Mouse (Mus musculus): Measurements from ENCODE around the gene Thrap3. TPM values are rescaled to one million over a fixed set of nuclear protein-coding genes. Genes with fewer than 3 reads are reported as not detected.
"Not testable (repeated sequence)": the region's sequence is repeated elsewhere in the genome, so short reads cannot be mapped to it uniquely, and the experiment has no call there.

Thrap3 gene
- polyA plus RNA-seq, 1 experiment from 2014 or later: 194 TPM

DNA sequence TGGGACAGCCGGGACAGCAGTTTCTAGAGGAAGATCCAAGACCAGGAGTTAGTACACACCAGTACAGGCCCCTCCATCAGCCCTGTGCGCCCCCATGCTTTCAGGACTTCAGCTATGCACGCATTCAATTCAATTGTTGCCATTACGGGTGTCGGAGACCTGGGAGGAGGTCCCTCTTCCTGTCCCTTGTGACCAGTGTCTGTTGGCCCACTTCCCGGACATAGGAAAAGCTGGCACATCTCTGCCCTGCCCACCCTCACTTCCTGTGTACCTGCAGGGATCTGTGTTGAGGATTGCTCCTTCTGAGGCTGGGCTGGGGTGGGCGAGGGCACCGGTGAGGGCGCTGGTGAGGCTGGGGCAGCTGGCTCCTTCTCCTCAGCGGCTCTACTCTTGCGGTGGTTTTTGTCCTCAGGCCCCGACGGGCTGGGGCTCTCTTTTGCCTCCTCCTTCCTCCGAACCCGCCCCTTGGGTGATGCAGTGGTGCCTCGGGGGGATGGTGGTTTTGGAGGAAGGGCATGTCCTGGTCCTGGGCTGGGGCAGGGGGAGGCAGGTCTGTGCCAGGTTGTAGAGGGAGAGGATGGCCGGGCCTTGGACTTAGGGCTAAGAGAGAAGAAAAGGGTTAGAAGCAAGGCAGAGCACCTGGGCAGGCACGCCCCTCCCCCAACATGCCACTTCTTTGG is 32.1 kb upstream of the Thrap3 start:
- peaks cover 36% of the 10 kb centered on the region for H3K4me1 ChIP-seq
- no peaks in the 10 kb centered on the region for H3K27me3 ChIP-seq (ENCODE audit: insufficient read depth, poor library complexity, severe bottlenecking)
- no peak overlapping the region for H3K4me3 ChIP-seq
- H3K36me3 ChIP-seq: peaks cover 100% of the 10 kb centered on the region
- WGBS: 88% methylated on average over 18 of the region's 18 CpGs
- DNase-seq (ENCODE audit: low spot score): no peak
- H3K9me3 ChIP-seq: no peaks in the 10 kb centered on the region
- H3K27ac ChIP-seq: peak overlapping the region; percentile 16; the same call in 1 of the 2 replicates

GRCm38 (mm10) chr4:126233676-126234308 is 31.2 kb upstream of the Thrap3 start:
- DNase-seq (ENCODE audit: low spot score): no peak
- Histone ChIP-seq H3K4me1 (peaks cover 34% of the 10 kb centered on the region), H3K27me3 (ENCODE audit: insufficient read depth, poor library complexity, severe bottlenecking) (no peaks in the 10 kb centered on the region), H3K9me3 (no peaks in the 10 kb centered on the region), H3K27ac (no peak overlapping the region), H3K4me3 (no peak overlapping the region), H3K36me3 (peaks cover 91% of the 10 kb centered on the region)
- WGBS: 88% methylated on average over 29 of the region's 29 CpGs

- DNase-seq (ENCODE audit: low spot score): no peak
- H3K27me3 ChIP-seq (ENCODE audit: insufficient read depth, poor library complexity, severe bottlenecking): no peaks in the 10 kb centered on the region
- no peaks in the 10 kb centered on the region for H3K9me3 ChIP-seq
- peaks cover 52% of the 10 kb centered on the region for H3K36me3 ChIP-seq
- H3K4me3 ChIP-seq: no peak overlapping the region
- H3K4me1 ChIP-seq: peaks cover 27% of the 10 kb centered on the region
- 75% methylated on average over 7 of the region's 7 CpGs for WGBS
- no peak overlapping the region for H3K27ac ChIP-seq
These were observed 27.3 kb upstream of the Thrap3 start for GRCm38 (mm10) chr4:126229900-126230299.

DNA sequence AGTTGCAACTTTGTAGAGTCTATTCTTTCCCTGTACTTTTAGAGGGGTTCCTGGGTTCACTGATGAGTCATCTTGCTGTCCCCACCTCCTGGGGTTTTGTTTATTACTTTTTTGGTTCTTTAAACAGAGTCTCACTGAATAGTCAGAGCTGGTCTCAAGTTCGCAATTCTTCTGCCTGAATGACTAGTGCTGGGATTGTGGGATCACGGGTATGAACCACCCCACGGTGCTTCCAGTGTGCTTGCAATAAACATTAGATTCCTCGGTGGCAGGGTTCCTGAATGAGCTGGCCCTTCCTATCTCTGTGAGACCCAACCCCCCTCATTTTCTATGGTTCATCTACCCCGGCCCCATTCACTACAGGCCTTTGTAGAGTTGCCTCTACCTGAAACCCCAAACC is 25.6 kb upstream of the Thrap3 start:
- Histone ChIP-seq H3K4me3 (no peak overlapping the region), H3K27ac (peak overlapping the region; percentile 17; the same call in 1 of the 2 replicates), H3K4me1 (peaks cover 16% of the 10 kb centered on the region), H3K9me3 (no peaks in the 10 kb centered on the region), H3K36me3 (peaks cover 35% of the 10 kb centered on the region), H3K27me3 (ENCODE audit: insufficient read depth, poor library complexity, severe bottlenecking) (no peaks in the 10 kb centered on the region)
- no peak for DNase-seq (ENCODE audit: low spot score)
- 31% methylated on average over 5 of the region's 5 CpGs for WGBS

DNA sequence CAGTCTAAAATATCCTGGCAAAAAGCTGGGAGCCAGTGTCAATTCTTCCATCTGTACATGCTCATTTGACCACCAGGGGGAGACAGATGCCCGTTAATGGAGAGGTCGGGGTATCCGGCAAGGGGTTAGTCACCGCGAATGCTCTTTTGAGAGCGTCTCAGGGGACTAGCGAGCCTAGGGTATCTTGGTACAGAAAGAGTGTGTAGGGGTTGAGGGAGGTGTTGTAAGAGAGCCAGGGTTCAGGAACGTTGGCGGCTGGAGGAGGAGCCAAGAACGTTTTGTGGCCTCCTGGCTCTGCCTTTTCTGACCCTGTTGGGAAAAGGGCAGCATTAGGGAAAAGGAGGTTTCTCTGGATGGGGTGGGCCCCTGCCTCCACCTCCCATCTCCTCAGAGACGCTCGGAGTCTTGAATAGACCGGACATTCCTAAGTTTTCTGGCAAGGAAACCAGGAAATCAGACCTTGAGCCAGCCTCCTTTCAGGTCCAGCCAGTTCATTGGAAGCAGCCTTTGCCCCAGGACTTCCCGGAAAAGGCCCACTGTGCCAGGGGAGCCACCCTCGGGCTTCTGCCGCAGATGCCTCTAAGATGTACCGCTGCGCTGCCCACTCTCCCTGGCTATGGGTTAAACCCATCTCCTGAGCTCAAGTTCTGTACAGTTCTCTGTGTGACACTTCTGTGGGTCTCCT is 24.7 kb upstream of the Thrap3 start:
- H3K9me3 ChIP-seq: no peaks in the 10 kb centered on the region
- no peaks in the 10 kb centered on the region for H3K27me3 ChIP-seq (ENCODE audit: insufficient read depth, poor library complexity, severe bottlenecking)
- WGBS: 6% methylated on average over 18 of the region's 18 CpGs
- H3K27ac ChIP-seq: peak overlapping the region; percentile 56
- H3K4me3 ChIP-seq: peak overlapping the region; percentile 47
- peaks cover 16% of the 10 kb centered on the region for H3K4me1 ChIP-seq
- DNase-seq (ENCODE audit: low spot score): peak; percentile 92
- H3K36me3 ChIP-seq: peaks cover 26% of the 10 kb centered on the region

GRCm38 (mm10) chr4:126226640-126227039 is 24.1 kb upstream of the Thrap3 start:
- Histone ChIP-seq H3K27ac (no peak overlapping the region), H3K9me3 (no peaks in the 10 kb centered on the region), H3K4me3 (peak overlapping the region; percentile 47; the same call in 1 of the 2 replicates), H3K27me3 (ENCODE audit: insufficient read depth, poor library complexity, severe bottlenecking) (no peaks in the 10 kb centered on the region), H3K4me1 (peaks cover 16% of the 10 kb centered on the region), H3K36me3 (peaks cover 20% of the 10 kb centered on the region)
- WGBS: 52% methylated on average over 12 of the region's 12 CpGs
- DNase-seq (ENCODE audit: low spot score): no peak

- DNase-seq (ENCODE audit: low spot score): no peak
These were observed 20.1 kb upstream of the Thrap3 start for GRCm38 (mm10) chr4:126222631-126223030.

DNA sequence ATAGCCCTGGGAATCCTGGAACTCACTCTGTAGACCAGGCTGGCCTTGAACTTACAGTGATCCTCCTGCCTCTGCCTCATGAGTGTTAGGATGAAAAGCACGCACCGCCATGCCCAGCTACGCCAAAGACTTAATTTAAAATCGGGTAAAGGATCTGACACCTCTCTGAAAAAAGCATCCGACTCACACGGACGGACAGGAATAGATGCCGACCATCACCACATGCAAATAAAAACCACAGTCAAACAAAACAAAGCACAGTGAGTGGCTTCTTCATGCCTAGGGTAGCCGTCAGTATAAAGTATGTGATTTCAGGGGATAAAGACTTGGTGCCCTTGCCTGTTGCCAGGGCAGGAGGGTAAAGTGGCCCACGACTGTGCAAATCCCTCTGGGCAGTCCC is 17.5 kb upstream of the Thrap3 start:
- WGBS: 89% methylated on average over 10 of the region's 10 CpGs
- no peak for DNase-seq (ENCODE audit: low spot score)
- Histone ChIP-seq H3K9me3 (no peaks in the 10 kb centered on the region), H3K27ac (no peak overlapping the region), H3K4me1 (0 out of 2 replicates have a peak, but pooled peaks cover 2% of the 10 kb centered on the region), H3K27me3 (ENCODE audit: insufficient read depth, poor library complexity, severe bottlenecking) (no peaks in the 10 kb centered on the region), H3K36me3 (no peaks in the 10 kb centered on the region), H3K4me3 (no peak overlapping the region)

More at GRCm38 (mm10) chr4:126222631-126223030, 20.1 kb upstream of the Thrap3 start:
- no peaks in the 10 kb centered on the region for H3K27me3 ChIP-seq (ENCODE audit: insufficient read depth, poor library complexity, severe bottlenecking)
- no peak overlapping the region for H3K27ac ChIP-seq
- no peak overlapping the region for H3K4me3 ChIP-seq
- H3K9me3 ChIP-seq: no peaks in the 10 kb centered on the region
- H3K36me3 ChIP-seq: no peaks in the 10 kb centered on the region
- WGBS: 82% methylated on average over 11 of the region's 11 CpGs
- H3K4me1 ChIP-seq: peaks cover 10% of the 10 kb centered on the region

DNA sequence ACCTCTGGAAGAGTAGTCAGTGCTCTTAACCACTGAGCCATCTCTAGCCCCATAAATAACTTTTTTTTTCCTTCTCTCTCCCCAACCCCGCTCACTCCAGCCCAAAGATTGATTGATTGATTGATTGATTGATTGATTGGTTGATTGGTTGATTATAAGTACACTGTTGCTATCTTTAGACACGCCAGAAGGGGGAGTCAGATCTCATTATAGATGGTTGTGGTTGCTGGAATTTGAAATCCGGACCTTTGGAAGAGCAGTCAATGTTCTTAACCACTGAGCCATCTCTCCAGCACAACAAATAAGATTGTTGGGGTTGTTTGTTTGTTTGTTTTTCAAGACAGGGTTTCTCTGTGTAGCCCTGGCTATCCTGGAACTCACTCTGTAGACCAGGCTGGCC is 17.0 kb upstream of the Thrap3 start:
- H3K4me3 ChIP-seq; H3K27ac ChIP-seq; H3K36me3 ChIP-seq; H3K9me3 ChIP-seq; DNase-seq (ENCODE audit: low spot score); H3K27me3 ChIP-seq (ENCODE audit: insufficient read depth, poor library complexity, severe bottlenecking); H3K4me1 ChIP-seq: not testable (repeated sequence)
- 62% methylated on average over 3 of the region's 3 CpGs for WGBS

DNA sequence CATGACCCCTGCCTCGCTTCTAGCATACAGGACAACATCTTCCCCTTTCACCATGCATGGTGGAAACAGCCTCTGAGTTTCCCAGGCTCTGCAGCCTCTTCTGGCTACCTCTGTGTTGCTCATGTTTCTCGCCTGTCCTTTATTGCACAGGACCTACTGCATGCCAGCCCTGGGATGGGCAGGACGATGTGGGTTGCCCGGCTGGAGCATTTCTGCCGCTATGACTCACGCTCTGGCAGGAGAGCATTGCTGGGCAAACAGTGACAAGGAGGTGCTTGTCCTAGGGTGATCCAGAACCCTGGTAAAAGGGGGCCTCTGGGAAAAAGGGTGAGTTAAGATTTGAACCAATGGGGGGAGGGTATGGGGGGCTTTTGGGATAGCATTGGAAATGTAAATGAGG is 15.2 kb upstream of the Thrap3 start:
- no peak overlapping the region for H3K4me3 ChIP-seq
- 76% methylated on average over 6 of the region's 6 CpGs for WGBS
- H3K36me3 ChIP-seq: no peaks in the 10 kb centered on the region

GRCm38 (mm10) chr4:126207081-126207480 is 4.5 kb upstream of the Thrap3 start:
- no peaks in the 10 kb centered on the region for H3K27me3 ChIP-seq (ENCODE audit: insufficient read depth, poor library complexity, severe bottlenecking)
- DNase-seq (ENCODE audit: low spot score): no peak
- no peak overlapping the region for H3K4me3 ChIP-seq
- H3K9me3 ChIP-seq: no peaks in the 10 kb centered on the region
- no peaks in the 10 kb centered on the region for H3K36me3 ChIP-seq
- H3K4me1 ChIP-seq: peaks cover 12% of the 10 kb centered on the region
- no peak overlapping the region for H3K27ac ChIP-seq
- WGBS: 48% methylated on average over 6 of the region's 6 CpGs

More for the DNA sequence above, 15.2 kb upstream of the Thrap3 start:
- no peak for DNase-seq (ENCODE audit: low spot score)
- H3K27ac ChIP-seq: no peak overlapping the region
- H3K27me3 ChIP-seq (ENCODE audit: insufficient read depth, poor library complexity, severe bottlenecking): no peaks in the 10 kb centered on the region
- 0 out of 2 replicates have a peak, but pooled peaks cover 2% of the 10 kb centered on the region for H3K4me1 ChIP-seq
- no peaks in the 10 kb centered on the region for H3K9me3 ChIP-seq

DNA sequence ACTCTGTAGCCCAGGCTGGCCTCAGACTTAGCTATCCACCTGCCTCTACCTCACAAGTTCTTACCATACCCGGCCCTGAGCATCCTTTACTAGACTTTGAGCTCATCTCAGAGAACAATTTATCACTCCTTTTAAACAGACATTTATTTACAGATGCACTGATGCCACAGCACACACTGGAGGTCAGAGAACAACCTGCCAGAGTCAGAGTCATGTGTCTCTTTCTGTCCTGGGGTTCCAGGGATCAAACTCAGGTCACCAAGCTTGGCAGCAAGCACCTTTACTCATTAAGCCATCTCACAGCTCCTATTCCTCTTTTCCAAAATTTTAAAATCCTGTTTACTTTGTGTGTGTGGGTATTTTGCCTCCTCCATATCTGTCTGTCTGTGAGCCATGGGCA is 2.8 kb upstream of the Thrap3 start:
- Histone ChIP-seq H3K9me3 (no peaks in the 10 kb centered on the region), H3K4me1 (peaks cover 17% of the 10 kb centered on the region), H3K27ac (no peak overlapping the region), H3K36me3 (no peaks in the 10 kb centered on the region), H3K27me3 (ENCODE audit: insufficient read depth, poor library complexity, severe bottlenecking) (no peaks in the 10 kb centered on the region), H3K4me3 (no peak overlapping the region)
- 65% methylated on average over 1 of the region's 1 CpGs for WGBS
- DNase-seq (ENCODE audit: low spot score): no peak

DNA sequence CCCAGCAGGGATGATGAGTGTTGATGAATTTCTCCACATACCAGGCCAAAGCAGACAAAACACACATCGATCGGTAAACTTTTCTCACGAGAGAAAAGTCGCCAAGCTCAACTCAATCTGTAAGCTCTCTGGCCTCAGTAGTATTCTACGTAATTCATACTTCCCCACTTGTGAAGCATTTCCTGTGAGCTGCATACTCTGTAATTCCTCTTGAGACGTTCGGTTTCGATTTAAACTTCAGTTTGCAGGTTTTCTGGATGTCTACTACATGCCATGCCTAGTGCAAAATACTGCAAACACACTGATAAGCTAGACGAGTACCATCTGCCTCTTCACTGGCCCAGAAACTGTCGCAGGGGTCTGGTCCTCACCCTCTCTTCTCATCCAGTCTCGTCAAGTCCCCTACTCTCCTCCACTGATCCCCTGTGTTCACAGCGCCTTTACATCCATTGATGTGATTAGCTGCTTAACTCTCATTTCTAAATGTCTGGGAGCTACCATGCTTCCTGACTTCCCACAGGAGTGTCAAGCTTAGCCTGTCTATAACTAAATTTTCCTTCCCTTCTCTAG is 2.2 kb upstream of the Thrap3 start:
- Histone ChIP-seq H3K27ac (0 out of 2 replicates have a peak overlapping the region, but pooled peaks have one; percentile 47), H3K36me3 (no peaks in the 10 kb centered on the region)
- WGBS: 72% methylated on average over 12 of the region's 12 CpGs

More for the DNA sequence above, 2.2 kb upstream of the Thrap3 start:
- no peak for DNase-seq (ENCODE audit: low spot score)
- H3K9me3 ChIP-seq: no peaks in the 10 kb centered on the region
- H3K4me1 ChIP-seq: peaks cover 24% of the 10 kb centered on the region
- H3K27me3 ChIP-seq (ENCODE audit: insufficient read depth, poor library complexity, severe bottlenecking): no peaks in the 10 kb centered on the region
- H3K4me3 ChIP-seq: no peak overlapping the region
